Mouse (Mus musculus) layer of hippocampus, adult 8-10 months (tissue): ENCODE measurements around the gene Frk. TPM values are rescaled to one million over a fixed set of nuclear protein-coding genes. Genes with fewer than 3 reads are reported as not detected.
A peak's percentile ranks its signal among the peaks of the same experiment; 100 is the strongest.
"Not testable (repeated sequence)": the region's sequence is repeated elsewhere in the genome, so short reads cannot be mapped to it uniquely, and the experiment has no call there.

Source experiments
- DNase-seq, 2 experiments: peaks; one replicate each; pipeline ENCODE4 v3.0.0; 2022; ENCODE audit warnings: low spot score in 2 of 2
- total RNA-seq, 4 experiments: library from RNA; stranded (reverse); gene quantifications; 2 replicates each; pipeline ENCODE4 v1.2.4; 2022

The Frk gene
- total RNA-seq, result under 1 TPM; 0.12 to 0.25 (median 0.15) TPM

- no peak for DNase-seq
These were observed at the start of gene Frk for GRCm38 (mm10) chr10:34483297-34484013. Frk (plus strand) TSS chr10:34483399.

GRCm38 (mm10) chr10:34434191-34434590 is 49.0 kb upstream of the Frk start:
- DNase-seq, result not testable (repeated sequence)

DNA sequence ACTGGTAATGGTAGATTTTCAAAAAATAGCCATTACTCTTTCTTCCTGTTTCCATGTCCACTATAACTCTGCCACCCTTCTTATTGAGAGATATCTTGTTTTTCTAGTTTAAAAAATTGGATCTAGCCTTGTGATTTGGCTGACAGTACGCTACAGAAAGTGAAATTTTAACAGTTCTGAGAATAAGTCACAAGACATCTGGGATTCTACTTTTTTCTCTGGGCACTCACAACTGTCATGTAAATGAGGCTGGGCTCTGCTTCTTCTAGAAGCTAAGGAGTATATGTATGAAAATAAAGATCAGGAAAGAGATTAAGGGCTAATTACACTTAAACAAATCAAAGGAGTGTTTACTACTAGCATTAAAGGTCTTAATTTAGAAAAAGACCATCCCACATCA is 33.7 kb upstream of the Frk start:
- no peak for DNase-seq

DNA sequence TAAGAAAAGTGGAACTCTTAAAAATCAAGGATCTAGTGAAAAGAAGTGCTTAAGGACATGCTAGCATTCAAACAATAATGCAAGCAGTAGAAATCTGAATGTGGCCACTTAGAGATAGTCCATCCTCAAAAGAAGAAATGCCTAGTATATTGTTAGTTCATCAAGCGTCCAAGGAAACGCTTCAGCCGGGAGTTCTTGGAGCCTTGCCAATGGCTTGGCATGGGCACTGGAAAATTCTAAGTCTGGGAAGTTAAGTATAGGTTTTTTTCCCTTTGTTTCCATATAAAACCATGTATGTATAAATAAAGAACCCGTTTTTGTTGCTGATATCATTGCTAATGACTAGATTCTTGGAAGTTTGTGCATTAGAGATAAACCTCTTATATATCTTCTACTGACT is 21.7 kb upstream of the Frk start:
- DNase-seq, result no peak

DNA sequence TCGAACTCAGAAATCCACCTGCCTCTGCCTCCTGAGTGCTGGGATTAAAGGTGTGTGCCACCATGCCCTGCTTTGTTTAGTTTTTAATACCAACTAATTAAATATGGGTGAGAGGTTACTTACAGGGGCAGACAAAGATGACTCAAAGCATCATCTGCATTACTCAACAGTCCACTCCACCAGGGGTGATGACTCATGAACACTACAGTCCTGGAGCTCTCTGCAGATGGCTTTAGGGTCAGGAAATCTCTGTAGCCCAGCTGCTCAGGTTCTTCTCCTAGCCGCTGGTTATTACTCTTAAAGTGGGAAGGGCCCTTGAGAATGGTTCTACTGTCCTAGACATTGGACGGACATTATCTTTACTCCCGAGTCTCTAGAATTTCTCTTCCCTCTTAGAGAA is 18.9 kb upstream of the Frk start:
- DNase-seq, result no peak

DNA sequence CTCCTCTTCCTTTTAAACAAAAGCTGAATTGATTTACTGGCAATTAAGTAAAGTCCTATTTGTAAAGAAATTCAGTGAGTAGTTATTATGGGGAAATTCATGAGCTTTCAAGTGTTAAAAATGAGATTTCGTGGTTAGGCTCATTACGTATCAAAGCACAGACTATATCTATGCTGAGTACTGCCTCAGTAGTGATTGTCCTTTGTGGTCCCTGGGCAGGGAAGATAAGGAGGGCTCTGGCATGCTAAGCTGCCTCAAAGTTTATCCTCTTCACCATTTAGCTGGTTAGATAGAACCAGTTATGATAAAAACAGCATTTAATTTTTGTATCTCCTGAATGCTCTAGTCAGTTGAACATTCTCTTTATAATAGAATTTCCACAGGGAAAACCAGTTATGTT is 14.2 kb upstream of the Frk start:
- DNase-seq, result no peak

DNA sequence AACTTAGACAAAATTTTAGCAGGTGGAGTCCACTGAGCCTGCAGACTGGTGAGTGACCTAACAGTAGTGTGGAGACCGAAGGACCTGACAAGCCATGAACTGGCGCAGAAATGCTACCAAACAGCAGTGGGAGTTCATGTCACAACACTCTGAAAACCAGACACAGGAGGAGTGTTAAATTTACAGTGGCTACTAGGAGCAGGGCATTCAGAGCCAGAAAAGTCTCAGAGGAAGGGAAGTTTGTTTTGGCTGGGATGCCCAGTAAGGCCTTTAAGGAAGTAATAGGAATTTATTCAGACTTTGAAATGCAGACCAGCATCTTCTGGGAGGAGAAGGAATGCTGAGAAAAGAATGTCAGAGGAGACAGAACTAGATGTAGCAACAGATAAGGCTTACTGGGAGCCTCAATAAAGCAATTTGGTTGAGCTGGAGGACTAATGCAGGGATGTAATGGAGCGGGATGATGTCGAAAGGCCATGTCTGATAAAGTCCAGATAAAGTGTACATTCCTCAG is 3.2 kb upstream of the Frk start:
- DNase-seq, result no peak

DNA sequence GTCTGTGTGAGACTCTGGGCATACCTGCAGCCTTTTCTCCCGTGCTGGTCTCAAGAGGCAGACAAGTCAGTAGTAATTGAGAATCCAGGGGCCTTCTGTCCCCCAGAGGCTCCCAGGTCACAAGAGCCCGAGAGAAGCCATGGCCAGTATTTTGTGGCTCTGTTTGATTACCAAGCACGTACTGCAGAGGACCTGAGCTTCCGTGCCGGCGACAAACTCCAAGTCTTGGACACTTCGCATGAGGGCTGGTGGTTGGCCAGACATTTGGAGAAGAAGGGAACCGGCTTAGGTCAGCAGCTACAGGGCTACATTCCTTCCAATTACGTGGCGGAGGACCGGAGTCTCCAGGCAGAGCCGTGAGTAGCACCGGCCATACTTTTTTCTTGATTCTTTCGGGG is 814 bp downstream of the Frk start:
- DNase-seq, result no peak

GRCm38 (mm10) chr10:34485079-34485478 is 1.9 kb downstream of the Frk start:
- DNase-seq, result no peak

GRCm38 (mm10) chr10:34507807-34508206 is 24.6 kb downstream of the Frk start:
- no peak for DNase-seq

DNA sequence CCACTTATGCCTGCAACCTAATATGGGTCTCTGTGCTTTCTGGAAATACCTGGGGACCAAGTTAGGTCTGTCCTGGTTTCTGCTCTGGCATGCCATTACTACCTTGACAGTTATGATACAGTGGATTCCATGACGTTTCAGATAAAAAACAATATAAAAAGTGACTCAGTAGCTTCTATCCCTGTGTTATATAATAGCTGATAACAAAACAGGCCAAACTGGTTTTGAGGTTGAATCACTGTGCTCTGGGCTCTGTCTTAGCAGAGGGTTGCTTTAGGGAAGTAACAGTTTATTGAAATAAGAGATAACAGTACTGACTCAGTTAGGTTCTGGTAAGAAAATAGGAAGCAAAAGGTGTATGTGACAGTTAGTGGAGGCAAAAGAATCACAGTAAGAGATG is 25.4 kb downstream of the Frk start:
- DNase-seq, result no peak

DNA sequence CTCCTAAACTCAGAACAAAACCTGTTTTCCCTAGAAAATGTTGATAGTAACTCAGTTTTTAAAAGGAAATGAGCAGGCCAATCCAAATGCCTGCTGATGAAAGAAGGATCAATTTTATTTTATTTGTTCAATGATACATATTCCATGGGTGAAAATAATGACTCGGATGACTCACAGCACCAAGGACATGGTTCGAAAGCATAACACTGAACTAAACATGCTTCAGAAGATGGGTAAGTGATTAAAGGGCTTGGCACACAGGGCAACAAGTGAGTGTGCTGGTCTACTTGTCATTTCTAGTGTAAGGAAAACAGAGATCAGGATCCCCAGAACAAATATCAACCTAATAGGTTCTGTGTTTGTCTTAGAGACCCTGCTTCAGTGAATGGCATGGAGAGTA is 26.1 kb downstream of the Frk start:
- no peak for DNase-seq

DNA sequence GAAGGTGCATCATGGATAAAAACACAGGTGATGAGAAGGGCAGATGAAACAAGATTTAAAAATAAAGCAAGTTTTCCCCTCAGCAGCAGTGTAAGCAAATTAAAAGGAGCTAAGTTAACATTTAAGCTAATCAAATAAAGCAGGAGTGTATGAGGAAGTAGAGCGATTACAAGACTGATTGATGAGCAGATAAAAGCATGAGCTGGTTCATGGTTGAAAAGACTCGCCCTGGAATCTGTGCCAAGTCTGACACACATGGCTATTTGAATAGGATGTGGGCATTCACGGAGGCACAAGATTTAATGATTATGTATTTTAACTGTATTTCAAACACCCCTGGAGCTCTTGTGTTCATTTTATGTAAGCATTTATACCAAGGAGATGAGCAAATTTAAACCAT is 28.0 kb downstream of the Frk start:
- no peak for DNase-seq

GRCm38 (mm10) chr10:34512551-34512950 is 29.4 kb downstream of the Frk start:
- peak in 1 of 2 experiments; percentile 1 for DNase-seq

DNA sequence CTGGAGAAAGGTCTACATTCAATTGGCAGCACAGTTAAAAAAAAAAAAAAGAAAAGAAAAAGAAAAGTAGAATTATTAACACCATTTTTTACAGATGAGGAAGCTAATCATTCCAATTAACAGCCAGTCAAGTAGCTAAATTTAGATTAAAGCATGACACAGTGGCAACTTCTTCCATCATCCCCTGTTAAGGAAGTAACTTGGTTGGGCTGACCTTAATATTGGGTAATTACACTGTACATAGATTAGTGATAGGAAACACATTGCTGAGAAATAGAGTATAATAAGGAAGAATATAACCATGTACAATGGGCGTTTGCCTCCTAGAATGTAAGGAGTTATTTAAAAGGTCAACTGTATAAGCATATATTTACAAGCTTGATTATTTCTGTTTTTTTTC is 42.4 kb downstream of the Frk start:
- DNase-seq, result no peak

DNA sequence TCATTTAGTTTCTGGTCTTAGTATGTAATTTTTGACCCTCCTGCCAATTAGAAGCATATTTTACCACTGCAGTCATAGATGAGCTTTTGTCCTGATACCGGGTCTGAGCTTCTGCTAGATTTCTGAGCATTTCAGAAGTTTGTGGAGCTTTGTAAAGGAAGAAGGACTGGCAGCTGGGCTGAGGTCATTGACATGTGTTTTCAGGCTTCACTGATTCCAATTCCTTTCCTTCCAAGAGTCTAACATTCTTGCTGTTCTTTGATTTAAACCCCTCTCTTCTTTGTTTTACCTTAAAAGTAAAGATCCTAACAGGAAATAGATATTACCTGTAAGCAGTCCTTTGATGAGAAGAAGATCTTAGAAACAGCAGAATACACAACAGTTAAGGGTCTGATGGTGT is 48.6 kb downstream of the Frk start:
- DNase-seq, result no peak

DNA sequence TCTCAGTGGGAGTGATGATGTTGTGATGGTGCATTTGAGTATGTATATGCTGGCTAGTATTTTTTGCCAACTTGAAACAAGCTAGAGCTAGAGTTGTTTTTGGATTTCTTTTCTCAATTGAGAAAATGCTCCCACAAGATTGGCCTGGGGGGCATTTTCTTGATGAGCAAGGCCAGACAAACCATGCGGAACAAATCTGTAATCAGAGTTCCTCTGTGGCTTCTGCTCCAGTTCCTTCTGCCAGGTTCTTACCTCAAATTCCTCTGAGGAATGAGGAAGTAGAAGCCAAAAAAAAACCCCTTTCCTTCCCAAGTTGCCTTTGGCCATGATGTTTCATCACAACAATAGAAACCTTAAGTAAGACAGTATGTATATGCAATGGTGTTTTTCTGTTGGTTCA is 49.3 kb downstream of the Frk start:
- no peak for DNase-seq

- DNase-seq, result no peak
These were observed 57.5 kb downstream of the Frk start for GRCm38 (mm10) chr10:34540687-34541086.

- DNase-seq, result no peak
These were observed 58.7 kb downstream of the Frk start for GRCm38 (mm10) chr10:34541717-34542490.

- DNase-seq, result no peak
These were observed 67.4 kb downstream of the Frk start for GRCm38 (mm10) chr10:34550612-34551011.

DNA sequence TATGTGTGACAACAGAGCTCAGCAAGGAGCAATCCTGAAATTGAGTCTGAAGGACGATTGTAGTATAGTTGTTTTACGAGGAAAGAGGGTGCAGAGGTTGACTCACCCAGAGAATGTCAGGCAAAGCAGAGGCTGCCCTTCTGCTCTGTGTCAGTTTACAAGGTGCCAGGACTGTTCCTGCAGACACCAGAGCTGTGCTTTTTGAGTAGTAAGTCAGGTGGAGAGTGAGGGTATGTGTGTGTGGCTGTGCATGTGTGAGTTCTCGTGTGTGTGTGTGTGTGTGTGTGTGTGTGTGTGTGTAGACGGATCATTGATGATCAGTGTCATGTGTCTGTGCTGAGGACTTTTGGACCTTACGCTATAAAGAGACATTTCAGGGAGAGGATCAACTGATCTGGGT is 68.4 kb downstream of the Frk start:
- DNase-seq, result peak in 1 of 2 experiments; percentile 10

DNA sequence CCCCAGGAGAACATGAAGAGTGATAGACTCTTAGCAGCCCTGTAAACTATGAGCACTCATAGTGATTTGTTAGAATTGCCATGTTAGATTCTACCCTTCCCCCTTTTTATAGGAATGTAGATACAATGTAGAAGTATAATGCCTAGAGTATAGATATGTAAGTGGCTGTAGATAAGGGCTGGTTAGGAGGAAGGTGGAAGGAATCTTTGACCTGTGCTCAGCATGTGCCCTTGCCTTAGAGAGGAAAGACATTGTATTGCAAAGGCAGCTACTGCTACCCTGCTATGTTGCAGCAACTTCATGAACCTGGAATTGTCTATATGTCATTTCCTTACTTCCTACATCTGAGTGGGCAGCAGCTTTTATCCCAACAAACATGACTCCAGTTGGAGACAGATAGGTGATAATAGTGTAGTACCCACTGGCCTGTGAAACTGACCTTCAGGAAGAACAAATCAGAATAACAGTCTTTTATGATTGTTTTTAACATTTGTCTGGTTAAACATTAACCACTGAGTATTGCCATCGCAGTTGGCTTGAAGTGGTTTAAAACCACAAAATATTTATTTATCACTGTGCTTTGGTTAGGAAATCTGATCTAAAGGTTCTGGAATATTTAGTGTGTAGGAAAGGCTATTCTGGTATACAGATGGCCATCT is 80.4 kb downstream of the Frk start:
- no peak for DNase-seq
